Mouse (Mus musculus): Measurements from ENCODE around the gene Rpia. TPM values are rescaled to one million over a fixed set of nuclear protein-coding genes. Genes with fewer than 3 reads are reported as not detected.

Gene Rpia
- polyA plus RNA-seq, 1 experiment from 2014 or later: 2.5 TPM

DNA sequence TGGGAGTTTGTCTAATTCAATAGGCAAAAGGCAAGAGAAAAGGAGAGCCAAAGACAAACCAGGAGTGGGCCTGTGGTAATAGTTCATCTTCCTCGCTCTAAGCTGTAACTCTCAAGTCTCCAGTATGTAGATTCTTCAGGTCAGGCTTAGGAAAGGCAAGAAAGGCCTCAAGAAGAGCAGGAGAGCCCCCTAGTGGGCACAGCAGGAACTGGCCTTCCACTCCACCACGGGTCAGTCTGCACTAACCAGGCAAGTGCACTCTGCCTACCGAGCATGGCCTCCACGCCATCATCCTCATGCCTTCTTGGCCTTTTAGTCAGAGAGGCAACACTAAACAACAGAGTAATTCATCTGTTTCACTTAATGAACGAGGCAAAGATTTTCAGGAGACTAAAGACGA lies 23.3 kb downstream of the Rpia start:
- peaks cover 73% of the 10 kb centered on the region for H3K36me3 ChIP-seq
- no peak overlapping the region for H3K9ac ChIP-seq
- no peaks in the 10 kb centered on the region for H3K4me1 ChIP-seq
- no peaks in the 10 kb centered on the region for H3K27me3 ChIP-seq
- no peak overlapping the region for H3K27ac ChIP-seq
- H3K4me2 ChIP-seq (replicated peaks): no peak overlapping the region
- peak; percentile 65; the same call in 1 of the 2 replicates for ATAC-seq (ENCODE audit: low FRiP score, low read depth)
- H3K4me3 ChIP-seq: no peak overlapping the region
- no peaks in the 10 kb centered on the region for H3K9me3 ChIP-seq
- WGBS: 40% methylated on average over 6 of the region's 6 CpGs

DNA sequence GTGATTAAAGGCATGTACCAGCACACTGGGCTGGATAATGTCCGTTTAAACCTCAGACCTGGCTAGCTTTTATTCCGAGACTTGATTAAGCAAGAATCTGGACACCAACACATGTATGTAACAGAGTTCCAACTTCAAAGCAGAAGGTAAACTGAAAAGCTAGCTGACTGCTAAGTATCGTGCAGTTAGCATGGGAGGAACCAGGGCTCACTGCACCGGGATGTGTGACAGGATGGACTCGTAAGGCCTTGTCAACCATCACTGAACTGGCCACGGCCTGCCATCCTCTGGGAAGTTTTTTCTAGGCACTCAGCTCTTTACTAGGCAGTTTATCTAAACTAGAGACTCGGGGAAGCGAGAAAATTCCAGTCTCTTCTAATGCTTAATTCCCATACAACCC lies 27.0 kb downstream of the Rpia start:
- no peak overlapping the region for H3K9ac ChIP-seq
- ATAC-seq (ENCODE audit: low FRiP score, low read depth): no peak
- H3K27ac ChIP-seq: no peak overlapping the region
- 87% methylated on average over 8 of the region's 8 CpGs for WGBS
- peaks cover 40% of the 10 kb centered on the region for H3K36me3 ChIP-seq
- no peaks in the 10 kb centered on the region for H3K27me3 ChIP-seq
- H3K4me3 ChIP-seq: no peak overlapping the region
- H3K4me2 ChIP-seq (replicated peaks): no peak overlapping the region
- H3K9me3 ChIP-seq: no peaks in the 10 kb centered on the region
- H3K4me1 ChIP-seq: no peaks in the 10 kb centered on the region

GRCm38 (mm10) chr6:70764551-70764950 lies 27.5 kb downstream of the Rpia start:
- H3K36me3 ChIP-seq: peaks cover 34% of the 10 kb centered on the region
- no peak for ATAC-seq (ENCODE audit: low FRiP score, low read depth)
- no peaks in the 10 kb centered on the region for H3K27me3 ChIP-seq
- 90% methylated on average over 5 of the region's 5 CpGs for WGBS
- H3K27ac ChIP-seq: no peak overlapping the region
- H3K4me2 ChIP-seq (replicated peaks): no peak overlapping the region
- no peaks in the 10 kb centered on the region for H3K9me3 ChIP-seq
- no peak overlapping the region for H3K9ac ChIP-seq
- no peaks in the 10 kb centered on the region for H3K4me1 ChIP-seq
- no peak overlapping the region for H3K4me3 ChIP-seq

DNA sequence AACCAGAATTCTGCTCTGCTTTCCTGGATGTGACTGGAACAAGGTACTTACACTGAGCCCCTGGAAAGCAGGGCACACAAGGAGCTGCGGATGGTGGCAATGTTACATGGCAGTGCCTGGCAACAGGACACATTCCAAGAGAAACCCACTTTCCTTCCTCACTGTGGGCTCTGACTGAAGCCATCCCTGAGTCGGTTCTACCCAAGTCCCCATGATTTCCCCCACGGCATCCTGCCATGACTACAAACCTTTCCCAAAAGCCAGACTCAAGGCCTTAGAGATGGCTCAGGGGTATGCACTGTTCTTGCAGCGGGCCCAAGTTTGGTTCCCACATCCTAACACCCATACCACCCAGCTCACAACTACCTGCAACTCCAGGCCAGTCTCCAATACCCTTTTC lies 28.2 kb downstream of the Rpia start:
- Histone ChIP-seq H3K4me1 (no peaks in the 10 kb centered on the region), H3K27me3 (no peaks in the 10 kb centered on the region), H3K27ac (no peak overlapping the region), H3K9ac (no peak overlapping the region), H3K36me3 (peaks cover 31% of the 10 kb centered on the region), H3K4me3 (no peak overlapping the region), H3K9me3 (no peaks in the 10 kb centered on the region), H3K4me2 (replicated peaks) (no peak overlapping the region)
- ATAC-seq (ENCODE audit: low FRiP score, low read depth): no peak
- 85% methylated on average over 4 of the region's 4 CpGs for WGBS

- 87% methylated on average over 6 of the region's 6 CpGs for WGBS
- Histone ChIP-seq H3K4me1 (no peaks in the 10 kb centered on the region), H3K4me2 (replicated peaks) (no peak overlapping the region), H3K27ac (no peak overlapping the region), H3K9me3 (no peaks in the 10 kb centered on the region), H3K4me3 (no peak overlapping the region), H3K9ac (no peak overlapping the region), H3K36me3 (peaks cover 24% of the 10 kb centered on the region), H3K27me3 (no peaks in the 10 kb centered on the region)
- no peak for ATAC-seq (ENCODE audit: low FRiP score, low read depth)
Observed at GRCm38 (mm10) chr6:70762659-70763058, 29.4 kb downstream of the Rpia start.

DNA sequence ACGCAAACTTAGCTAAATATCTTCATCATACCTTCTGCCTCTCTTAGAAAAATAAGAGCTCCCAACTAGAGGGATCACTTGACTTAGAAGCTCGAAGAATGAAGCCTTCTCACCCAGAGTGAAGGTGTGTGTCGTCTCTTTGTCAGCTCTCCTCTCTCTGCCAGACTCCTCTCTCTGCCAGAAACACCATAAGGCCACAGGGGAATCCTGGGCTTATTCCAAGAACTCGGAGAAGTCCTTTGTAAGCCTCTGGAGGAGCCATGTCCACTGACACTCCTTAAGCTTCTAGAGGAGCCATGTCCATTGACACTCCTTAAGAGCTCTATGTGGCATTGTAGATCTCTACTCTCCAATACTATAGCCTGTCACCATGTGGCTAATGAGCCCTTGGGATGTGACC lies 31.1 kb downstream of the Rpia start:
- H3K9me3 ChIP-seq: no peaks in the 10 kb centered on the region
- peaks cover 10% of the 10 kb centered on the region for H3K36me3 ChIP-seq
- no peak overlapping the region for H3K27ac ChIP-seq
- no peak overlapping the region for H3K9ac ChIP-seq
- no peak for ATAC-seq (ENCODE audit: low FRiP score, low read depth)
- H3K27me3 ChIP-seq: no peaks in the 10 kb centered on the region
- WGBS: 84% methylated on average over 4 of the region's 4 CpGs
- no peaks in the 10 kb centered on the region for H3K4me1 ChIP-seq
- H3K4me2 ChIP-seq (replicated peaks): no peak overlapping the region
- H3K4me3 ChIP-seq: no peak overlapping the region

GRCm38 (mm10) chr6:70754833-70755232 lies 37.2 kb downstream of the Rpia start:
- Histone ChIP-seq H3K36me3 (no peaks in the 10 kb centered on the region), H3K27me3 (no peaks in the 10 kb centered on the region), H3K4me3 (no peak overlapping the region), H3K9me3 (no peaks in the 10 kb centered on the region), H3K9ac (no peak overlapping the region), H3K27ac (no peak overlapping the region), H3K4me1 (peaks cover 2% of the 10 kb centered on the region), H3K4me2 (replicated peaks) (no peak overlapping the region)
- WGBS: 93% methylated on average over 10 of the region's 10 CpGs
- no peak for ATAC-seq (ENCODE audit: low FRiP score, low read depth)

DNA sequence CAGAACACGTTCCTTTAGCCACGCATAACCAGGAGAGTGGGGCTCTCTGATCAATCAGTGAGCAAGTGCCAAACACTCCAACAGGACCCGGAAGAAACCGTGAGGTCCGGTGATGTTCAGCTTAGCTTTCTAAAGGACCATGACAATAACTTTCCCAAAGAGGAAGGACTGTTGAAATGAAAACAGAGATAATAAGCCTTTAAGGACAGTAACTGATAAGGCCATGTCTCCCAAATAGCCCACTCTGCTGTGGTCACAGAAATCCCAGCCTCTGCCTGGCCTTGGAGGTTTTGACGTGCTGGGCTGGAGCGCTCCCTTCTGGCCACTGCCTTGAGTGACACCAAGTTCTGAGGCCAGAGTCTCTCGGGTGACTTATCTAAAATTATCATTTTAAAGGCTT lies 39.7 kb downstream of the Rpia start:
- Histone ChIP-seq H3K27me3 (no peaks in the 10 kb centered on the region), H3K9me3 (no peaks in the 10 kb centered on the region), H3K9ac (no peak overlapping the region), H3K4me3 (no peak overlapping the region), H3K36me3 (no peaks in the 10 kb centered on the region), H3K4me1 (peaks cover 4% of the 10 kb centered on the region), H3K4me2 (replicated peaks) (no peak overlapping the region), H3K27ac (no peak overlapping the region)
- no peak for ATAC-seq (ENCODE audit: low FRiP score, low read depth)
- 48% methylated on average over 8 of the region's 8 CpGs for WGBS

GRCm38 (mm10) chr6:70751898-70752273 lies 40.1 kb downstream of the Rpia start:
- Histone ChIP-seq H3K4me2 (replicated peaks) (no peak overlapping the region), H3K4me3 (no peak overlapping the region), H3K27me3 (no peaks in the 10 kb centered on the region), H3K9ac (no peak overlapping the region), H3K36me3 (no peaks in the 10 kb centered on the region), H3K9me3 (no peaks in the 10 kb centered on the region), H3K27ac (no peak overlapping the region), H3K4me1 (peaks cover 4% of the 10 kb centered on the region)
- WGBS: 65% methylated on average over 6 of the region's 6 CpGs
- ATAC-seq (ENCODE audit: low FRiP score, low read depth): no peak

DNA sequence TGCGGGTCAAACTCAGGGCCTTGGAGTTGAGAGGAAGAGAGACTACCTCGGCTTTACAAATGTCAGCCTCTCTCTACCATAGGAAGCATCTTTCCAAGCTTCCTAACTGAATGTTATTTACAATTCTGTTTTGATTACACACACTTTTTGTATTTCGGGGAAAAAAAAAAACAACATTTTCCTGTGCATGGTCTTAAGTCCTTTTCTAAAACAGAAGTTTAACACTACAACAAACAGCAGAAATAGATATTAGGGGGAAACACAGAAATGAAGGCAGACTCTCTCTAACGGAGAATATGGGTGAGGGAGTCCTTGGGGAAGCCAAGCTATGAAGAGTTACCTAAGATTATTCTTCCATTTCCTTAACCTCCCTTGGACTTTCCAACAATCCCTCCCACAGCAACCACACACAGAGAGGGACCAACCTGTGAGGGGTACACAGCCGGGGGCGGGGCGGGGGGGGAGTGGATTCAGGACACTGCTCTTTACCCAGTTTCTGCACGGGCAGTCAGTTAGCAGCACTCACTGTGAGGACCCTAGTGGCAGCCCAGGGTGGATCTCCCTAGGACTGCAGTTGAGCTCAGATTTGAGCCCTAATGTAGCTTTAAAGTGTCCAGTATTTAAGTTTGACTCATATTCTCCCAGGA lies 40.7 kb downstream of the Rpia start:
- 69% methylated on average over 8 of the region's 8 CpGs for WGBS
- H3K9me3 ChIP-seq: no peaks in the 10 kb centered on the region
- no peak for ATAC-seq (ENCODE audit: low FRiP score, low read depth)

DNA sequence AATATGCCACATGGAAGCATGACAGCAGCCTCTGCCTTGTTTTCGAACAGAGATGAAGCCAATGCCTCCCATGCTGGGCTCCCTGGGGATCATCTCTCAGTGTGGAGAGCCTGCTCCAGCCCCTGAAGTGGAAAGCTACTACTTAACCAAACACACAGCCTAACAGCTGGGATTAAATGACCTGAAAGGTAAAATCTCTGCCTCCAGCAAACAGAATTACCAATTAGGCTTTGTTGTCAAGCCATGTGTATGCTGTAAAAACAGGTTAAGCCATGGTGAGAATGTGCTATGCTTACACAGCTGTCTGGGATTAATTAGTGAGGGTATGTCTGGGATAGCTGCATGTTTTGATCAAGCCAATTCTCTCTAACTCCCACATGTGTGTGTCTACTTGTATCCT lies 42.3 kb downstream of the Rpia start:
- no peaks in the 10 kb centered on the region for H3K9me3 ChIP-seq
- WGBS: 21% methylated on average over 1 of the region's 1 CpGs
- ATAC-seq (ENCODE audit: low FRiP score, low read depth): no peak
- no peak overlapping the region for H3K27ac ChIP-seq
- H3K4me3 ChIP-seq: no peak overlapping the region
- no peaks in the 10 kb centered on the region for H3K36me3 ChIP-seq
- no peaks in the 10 kb centered on the region for H3K27me3 ChIP-seq
- H3K9ac ChIP-seq: no peak overlapping the region
- no peak overlapping the region for H3K4me2 ChIP-seq (replicated peaks)
- H3K4me1 ChIP-seq: peaks cover 4% of the 10 kb centered on the region

More for the DNA sequence above, 40.7 kb downstream of the Rpia start:
- Histone ChIP-seq H3K4me2 (replicated peaks) (no peak overlapping the region), H3K9ac (no peak overlapping the region), H3K36me3 (no peaks in the 10 kb centered on the region), H3K4me1 (peaks cover 4% of the 10 kb centered on the region), H3K27ac (no peak overlapping the region), H3K27me3 (no peaks in the 10 kb centered on the region), H3K4me3 (no peak overlapping the region)

- ATAC-seq (ENCODE audit: low FRiP score, low read depth): no peak
Observed at GRCm38 (mm10) chr6:70747702-70748101, 44.3 kb downstream of the Rpia start.

DNA sequence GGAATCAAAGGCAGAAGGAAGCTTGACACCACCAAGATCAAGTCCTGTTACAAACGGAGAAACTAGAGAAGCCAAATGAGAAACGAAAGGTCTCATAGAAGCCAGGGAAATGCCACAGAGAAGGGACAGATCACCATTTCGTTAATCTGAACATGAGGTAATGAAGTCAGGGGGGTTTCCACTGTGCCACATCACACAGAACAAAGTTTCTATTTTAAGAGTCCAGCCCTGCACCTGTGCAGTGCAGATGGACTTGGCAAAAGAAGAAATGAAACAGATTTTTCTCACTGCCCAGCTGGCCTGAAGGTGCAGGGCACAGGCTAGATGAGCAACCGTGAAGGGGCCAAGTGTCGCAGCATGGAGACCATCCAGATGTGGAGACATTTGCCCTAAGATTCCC lies 48.1 kb downstream of the Rpia start:
- H3K36me3 ChIP-seq: no peaks in the 10 kb centered on the region
- no peak overlapping the region for H3K4me3 ChIP-seq
- H3K4me2 ChIP-seq (replicated peaks): no peak overlapping the region
- H3K4me1 ChIP-seq: no peaks in the 10 kb centered on the region
- no peaks in the 10 kb centered on the region for H3K9me3 ChIP-seq
- H3K27ac ChIP-seq: no peak overlapping the region
- WGBS: 74% methylated on average over 5 of the region's 5 CpGs
- H3K27me3 ChIP-seq: no peaks in the 10 kb centered on the region
- no peak for ATAC-seq (ENCODE audit: low FRiP score, low read depth)
- no peak overlapping the region for H3K9ac ChIP-seq

More at GRCm38 (mm10) chr6:70747702-70748101, 44.3 kb downstream of the Rpia start:
- Histone ChIP-seq H3K9me3 (no peaks in the 10 kb centered on the region), H3K9ac (no peak overlapping the region), H3K36me3 (no peaks in the 10 kb centered on the region), H3K4me2 (replicated peaks) (no peak overlapping the region), H3K27me3 (no peaks in the 10 kb centered on the region), H3K4me3 (no peak overlapping the region), H3K27ac (no peak overlapping the region), H3K4me1 (peaks cover 4% of the 10 kb centered on the region)
- 88% methylated on average over 5 of the region's 5 CpGs for WGBS

All from limb, embryonic 13.5 days (tissue).